Mouse (Mus musculus) Patski (cell line): ENCODE results near the gene Psme2. TPM values are rescaled to one million over a fixed set of nuclear protein-coding genes. Genes with fewer than 3 reads are reported as not detected.

ENCODE experiments used
- ATAC-seq: fragments of 100-300 bp; one replicate; pipeline ENCODE4 v1.8.0; 2021
- CTCF ChIA-PET: fragments of 350-600 bp; sonication (Branson Sonifier 250); formaldehyde crosslinking; loops from one replicate; lab custom pipeline; 2022; ENCODE audit warnings: inconsistent platforms; lab: Charles Lee
- POLR2A ChIA-PET: fragments of 350-600 bp; sonication (Branson Sonifier 250); formaldehyde crosslinking; loops from one replicate; lab custom pipeline; 2022; ENCODE audit warnings: antibody characterized with exemption, inconsistent platforms; lab: Charles Lee
- DNase-seq: peaks from one replicate; pipeline ENCODE4 v3.0.0-alpha.2; 2011; ENCODE audit warnings: low read depth, low spot score
- H3K27me3 ChIP-seq: fragments of 371-371 bp; one replicate; pipeline ENCODE4 v1.5.1; 2021
- CTCF ChIP-seq: fragments of 100-300 bp; IDR thresholded peaks from one replicate; pipeline ENCODE4 v1.5.1; 2021
- in situ Hi-C: fragments of 300-500 bp; cut with MboI; formaldehyde crosslinking; loops from 3 replicates; pipeline ENCODE4 v1.11.1; 2018; ENCODE audit warnings: low pct_unique_long_range_greater_than_20kb, mixed read lengths
- polyA plus RNA-seq: library from polyadenylated mRNA; unstranded; gene quantifications from one replicate; pipeline ENCODE4 v1.2.3, GENCODE M21; 2021

Psme2 gene
- polyA plus RNA-seq, 1 experiment from 2014 or later, result 177 TPM

DNA sequence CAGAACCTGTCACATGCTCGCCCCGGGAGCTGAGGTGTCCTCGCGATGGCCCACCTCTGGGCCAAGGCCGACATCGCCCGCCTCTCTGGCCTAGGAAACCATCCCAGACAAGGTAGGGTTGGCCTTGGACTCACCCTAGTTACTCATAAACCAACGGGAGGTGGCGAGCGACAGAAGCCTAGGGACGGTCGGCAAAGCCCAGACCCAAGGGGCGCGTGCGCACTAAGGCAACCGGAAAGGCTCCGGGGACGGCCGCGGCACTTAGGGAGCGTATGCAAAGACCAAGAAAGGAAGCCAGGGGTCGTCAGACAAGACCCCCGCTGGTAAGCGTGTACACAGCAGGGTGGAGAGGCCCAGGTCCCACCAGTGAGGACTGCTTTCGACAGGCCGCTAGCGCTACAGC lies 31.1 kb downstream of the Psme2 start, which contains the start of gene Dcaf11:
Gene Dcaf11 (plus strand): TSS at position 208 of the 403 bp plus-strand sequence.
- ATAC-seq, result peak; percentile 68
- DNase-seq, result peak; percentile 83
- ChIA-PET CTCF (interaction anchor here (1.5 kb wide), 1 partner anchor 18 kb away, joined by 3 read pairs; no protein-coding TSS in a partner anchor), POLR2A (interaction anchor here (0.5 to 2.8 kb wide), 8 partner anchors 15 to 986 kb away, joined by 3 to 19 read pairs (median 4); partner anchors contain the start of genes Psme1, Psme2 and Rnf31)
- in situ Hi-C loops, result loop anchor here (10.0 kb wide), 1 partner anchor 65 kb away; the partner anchor contains the start of gene Carmil3
- H3K27me3 ChIP-seq, result no peaks in the 10 kb centered on the region
- TF ChIP-seq CTCF, result no peak

DNA sequence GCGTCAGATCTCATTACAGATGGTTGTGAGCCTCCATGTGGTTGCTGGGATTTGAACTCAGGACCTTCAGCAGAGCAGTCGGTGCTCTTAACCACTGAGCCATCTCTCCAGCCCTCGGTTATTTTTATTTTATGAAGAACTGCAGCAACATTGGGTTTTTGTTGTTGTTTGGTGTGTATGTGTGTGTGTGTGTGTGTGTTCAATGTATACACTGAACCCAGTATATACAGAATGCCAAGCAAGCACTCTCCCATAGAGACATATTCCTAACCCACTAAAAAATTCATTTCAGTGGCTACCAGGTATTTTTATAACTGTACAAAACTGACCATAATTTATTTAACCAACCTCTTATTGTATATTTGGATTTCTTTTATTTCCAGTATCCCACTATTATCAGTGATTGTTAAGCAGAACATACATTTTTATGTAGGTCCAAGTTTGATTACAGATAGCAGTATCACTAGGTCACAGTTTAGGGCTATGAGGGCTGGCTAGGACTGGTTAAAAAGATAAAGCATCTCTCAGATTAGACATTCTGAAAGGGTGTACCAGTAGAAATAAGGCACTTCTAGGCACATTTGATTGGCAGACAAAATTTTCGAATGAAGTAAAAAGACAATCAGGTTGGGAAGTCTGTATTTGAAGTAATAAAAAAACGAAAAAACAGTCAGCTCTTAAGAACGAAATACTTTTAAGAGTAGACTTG lies 32.0 kb downstream of the Psme2 start:
- TF ChIP-seq CTCF, result no peak
- H3K27me3 ChIP-seq, result no peaks in the 10 kb centered on the region
- ATAC-seq (no peak), DNase-seq (no peak)
- in situ Hi-C loops, result loop anchor here (10.0 kb wide), 1 partner anchor 64 kb away; the partner anchor contains the start of gene Carmil3
- ChIA-PET POLR2A (interaction anchor here (0.5 to 1.9 kb wide), 3 partner anchors 44 to 985 kb away, joined by 3 to 5 read pairs (median 3); no protein-coding TSS in a partner anchor), CTCF (interaction anchor here (0.8 to 1.1 kb wide), 2 partner anchors 62 to 80 kb away, joined by 3 to 4 read pairs; partner anchors contain the start of gene Dhrs4)

DNA sequence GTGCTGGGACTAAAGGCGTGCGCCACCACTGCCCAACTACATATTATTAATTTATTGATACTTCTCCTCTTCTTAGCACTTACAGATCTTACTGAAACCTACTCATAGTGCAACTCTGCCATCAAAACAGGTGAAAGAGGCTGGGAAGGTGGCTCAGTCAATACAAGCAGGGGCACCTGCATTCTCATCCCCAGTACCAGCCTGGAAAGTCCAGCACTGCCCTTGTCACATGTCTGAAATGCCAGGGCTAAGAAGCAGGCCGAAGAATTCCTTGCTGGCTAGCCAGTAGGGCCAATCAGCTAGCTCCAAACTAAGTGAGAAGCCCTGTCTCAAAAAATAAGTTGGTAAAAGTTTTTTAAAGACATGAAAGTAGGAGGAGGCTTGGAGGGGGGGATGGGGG lies 33.3 kb downstream of the Psme2 start:
- in situ Hi-C loops, result loop anchor here (10.0 kb wide), 1 partner anchor 63 kb away; the partner anchor contains the start of gene Carmil3
- ATAC-seq, result no peak
- ChIA-PET CTCF (interaction anchor here (0.8 to 4.3 kb wide), 7 partner anchors 16 to 114 kb away, joined by 3 to 30 read pairs (median 3); partner anchors contain the start of genes Dhrs4, Emc9 and Gmpr2), POLR2A (interaction anchor here (1.1 to 1.5 kb wide), 3 partner anchors 17 to 79 kb away, joined by 3 to 5 read pairs (median 4); partner anchors contain the start of genes Dhrs4, Pck2 and Psme2)
- no peaks in the 10 kb centered on the region for H3K27me3 ChIP-seq
- DNase-seq, result no peak
- no peak for TF ChIP-seq CTCF

DNA sequence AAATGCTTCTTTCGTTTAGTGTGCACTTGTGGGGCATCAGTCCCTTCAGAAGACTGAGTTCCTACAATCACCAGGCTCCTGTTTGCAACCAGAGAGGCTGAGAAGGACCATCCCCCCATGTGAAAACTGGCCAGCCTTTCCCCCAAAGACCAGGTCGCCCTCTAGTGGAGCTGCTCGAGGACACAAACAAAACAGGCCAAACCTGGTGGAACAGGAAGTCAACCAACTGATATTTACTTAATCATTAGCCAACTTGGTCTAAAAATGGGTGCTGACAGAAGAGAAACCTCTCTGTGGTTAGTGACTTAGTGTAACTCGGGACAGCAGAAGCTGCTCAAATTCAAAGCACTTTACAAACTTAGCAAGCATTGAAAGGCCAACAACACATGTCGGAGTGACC lies 33.9 kb downstream of the Psme2 start:
- in situ Hi-C loops, result loop anchor here (10.0 kb wide), 1 partner anchor 62 kb away; the partner anchor contains the start of gene Carmil3
- POLR2A ChIA-PET, result interaction anchor here (0.7 to 1.5 kb wide), 4 partner anchors 8 to 78 kb away, joined by 3 to 5 read pairs (median 4); partner anchors contain the start of genes Dhrs4, Pck2 and Psme2
- CTCF ChIA-PET, result interaction anchor here (0.8 to 4.3 kb wide), 8 partner anchors 15 to 114 kb away, joined by 3 to 30 read pairs (median 4); partner anchors contain the start of genes Dhrs4, Emc9, Gmpr2 and Psme2
- DNase-seq, result peak; percentile 79
- H3K27me3 ChIP-seq, result no peaks in the 10 kb centered on the region
- TF ChIP-seq CTCF, result no peak
- ATAC-seq, result peak; percentile 20

DNA sequence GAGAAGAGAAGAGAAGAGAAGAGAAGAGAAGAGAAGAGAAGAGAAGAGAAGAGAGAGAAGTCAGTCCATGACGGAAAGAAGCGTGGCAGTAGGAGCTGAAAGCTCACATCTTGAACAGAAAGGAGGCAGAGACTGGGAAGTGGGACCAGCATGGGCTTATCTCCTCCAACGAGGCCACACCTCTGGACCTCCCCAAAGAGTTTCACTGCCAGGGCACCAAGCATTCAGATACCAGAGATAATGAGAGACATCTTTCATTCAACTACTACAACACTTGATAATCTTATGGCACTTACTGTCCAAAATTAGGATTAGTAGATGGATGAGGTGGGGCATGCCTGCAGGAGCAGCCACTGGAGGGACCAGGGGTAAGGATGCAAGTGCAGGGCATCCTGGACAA lies 35.1 kb downstream of the Psme2 start:
- DNase-seq (no peak), ATAC-seq (no peak)
- ChIA-PET POLR2A (interaction anchor here (1.5 kb wide), 1 partner anchor 35 kb away, joined by 4 read pairs; the partner anchor contains the start of gene Psme2), CTCF (interaction anchor here (0.8 to 4.3 kb wide), 5 partner anchors 9 to 58 kb away, joined by 3 to 30 read pairs (median 3); partner anchors contain the start of genes Psme1, Psme2 and Rnf31)
- TF ChIP-seq CTCF, result no peak
- H3K27me3 ChIP-seq, result no peaks in the 10 kb centered on the region
- in situ Hi-C loops, result loop anchor here (10.0 kb wide), 1 partner anchor 61 kb away; the partner anchor contains the start of gene Carmil3

DNA sequence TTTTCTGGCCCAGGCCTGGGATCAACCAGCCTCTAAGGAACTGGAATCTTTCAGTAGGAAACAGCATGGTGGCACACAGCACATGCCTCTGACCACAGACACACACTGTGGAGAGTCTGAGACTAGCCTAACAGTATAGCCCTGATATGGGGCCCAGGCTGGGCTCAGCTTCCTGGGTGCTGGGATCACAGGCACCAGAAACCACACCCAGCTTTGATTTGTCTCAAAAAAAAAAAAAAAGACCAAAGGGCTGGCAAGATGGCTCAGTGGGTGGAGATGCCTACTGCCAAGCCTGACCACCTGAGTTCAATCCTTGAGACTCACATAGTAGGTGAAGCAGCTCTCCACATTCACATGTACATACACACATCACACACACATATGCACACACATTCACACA lies 36.3 kb downstream of the Psme2 start:
- no peak for TF ChIP-seq CTCF
- CTCF ChIA-PET, result interaction anchor here (1.3 to 4.3 kb wide), 2 partner anchors 57 to 63 kb away, joined by 4 to 30 read pairs; no protein-coding TSS in a partner anchor
- no peak for DNase-seq
- POLR2A ChIA-PET, result no interaction called here
- ATAC-seq, result no peak
- H3K27me3 ChIP-seq, result no peaks in the 10 kb centered on the region
- in situ Hi-C loops, result loop anchor here (10.0 kb wide), 1 partner anchor 60 kb away; the partner anchor contains the start of gene Carmil3

DNA sequence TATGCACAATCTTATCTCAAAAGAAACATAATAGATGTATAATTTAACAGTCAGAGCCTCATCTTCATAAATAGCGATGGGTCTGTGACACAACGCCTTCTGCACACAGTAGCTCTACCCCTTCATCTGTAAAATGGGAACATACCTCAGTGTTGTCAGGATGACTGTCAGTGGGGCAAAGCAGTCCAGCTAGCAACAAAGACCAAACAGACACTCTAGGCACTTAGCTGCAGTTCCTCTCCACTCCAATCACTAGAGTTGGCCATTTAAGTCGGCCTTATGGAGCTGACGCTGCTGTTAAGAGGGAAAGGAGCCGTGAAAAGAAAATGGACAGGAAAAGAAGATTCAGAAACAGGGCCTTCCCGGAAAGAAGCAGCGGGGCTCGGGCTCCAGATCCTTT lies 39.1 kb downstream of the Psme2 start:
- ATAC-seq (no peak), DNase-seq (no peak)
- no peaks in the 10 kb centered on the region for H3K27me3 ChIP-seq
- in situ Hi-C loops, result loop anchor here (10.0 kb wide), 1 partner anchor 57 kb away; the partner anchor contains the start of gene Carmil3
- ChIA-PET POLR2A (no interaction called here), CTCF (no interaction called here)
- no peak for TF ChIP-seq CTCF

DNA sequence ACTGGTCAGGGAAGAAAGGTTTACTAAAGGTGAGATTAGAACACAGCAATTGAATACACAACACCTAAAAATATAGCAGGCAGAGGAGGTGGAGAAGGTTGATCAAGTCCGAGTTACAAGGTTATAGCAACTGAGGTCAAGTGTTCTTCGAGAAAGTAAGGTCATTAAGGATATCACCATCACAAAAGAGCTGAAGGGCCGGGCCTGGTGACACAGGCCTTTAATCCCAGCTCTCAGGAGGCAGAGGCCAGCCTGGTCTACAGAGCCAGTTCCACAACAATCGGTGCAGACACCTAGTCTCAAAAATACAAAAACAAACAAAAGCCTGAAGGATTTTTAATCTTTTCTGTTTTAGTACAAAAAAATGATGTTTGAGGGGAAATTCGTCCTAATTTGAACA lies 39.6 kb downstream of the Psme2 start:
- DNase-seq, result no peak
- H3K27me3 ChIP-seq, result no peaks in the 10 kb centered on the region
- TF ChIP-seq CTCF, result no peak
- ATAC-seq, result no peak
- ChIA-PET CTCF (no interaction called here), POLR2A (no interaction called here)
- in situ Hi-C loops, result loop anchor here (10.0 kb wide), 1 partner anchor 57 kb away; the partner anchor contains the start of gene Carmil3

DNA sequence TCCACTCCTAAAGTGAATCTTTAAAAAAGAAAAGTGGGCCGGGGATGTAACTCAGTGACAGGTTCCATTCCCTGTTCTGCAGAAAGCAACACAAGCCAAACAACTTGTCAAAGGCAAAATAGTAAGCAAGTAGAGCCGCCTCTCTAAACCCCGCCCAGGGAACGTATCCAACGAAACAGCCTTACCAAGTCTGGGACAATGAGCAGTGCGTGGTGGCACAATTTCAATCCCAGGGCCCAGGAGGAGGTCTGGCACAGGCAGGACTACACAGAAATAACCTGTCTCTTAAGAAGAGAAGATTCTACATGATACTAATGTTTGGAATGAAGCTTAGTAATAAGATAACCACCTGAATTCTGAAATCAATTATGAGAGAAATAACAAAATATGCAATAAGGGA lies 40.7 kb downstream of the Psme2 start:
- ATAC-seq (no peak), DNase-seq (no peak)
- in situ Hi-C loops, result loop anchor here (10.0 kb wide), 1 partner anchor 55 kb away; the partner anchor contains the start of gene Carmil3
- no peaks in the 10 kb centered on the region for H3K27me3 ChIP-seq
- no peak for TF ChIP-seq CTCF
- ChIA-PET POLR2A (interaction anchor here (0.6 kb wide), 1 partner anchor 13 kb away, joined by 5 read pairs; no protein-coding TSS in a partner anchor), CTCF (interaction anchor here (1.6 kb wide), 1 partner anchor 402 kb away, joined by 3 read pairs; no protein-coding TSS in a partner anchor)

DNA sequence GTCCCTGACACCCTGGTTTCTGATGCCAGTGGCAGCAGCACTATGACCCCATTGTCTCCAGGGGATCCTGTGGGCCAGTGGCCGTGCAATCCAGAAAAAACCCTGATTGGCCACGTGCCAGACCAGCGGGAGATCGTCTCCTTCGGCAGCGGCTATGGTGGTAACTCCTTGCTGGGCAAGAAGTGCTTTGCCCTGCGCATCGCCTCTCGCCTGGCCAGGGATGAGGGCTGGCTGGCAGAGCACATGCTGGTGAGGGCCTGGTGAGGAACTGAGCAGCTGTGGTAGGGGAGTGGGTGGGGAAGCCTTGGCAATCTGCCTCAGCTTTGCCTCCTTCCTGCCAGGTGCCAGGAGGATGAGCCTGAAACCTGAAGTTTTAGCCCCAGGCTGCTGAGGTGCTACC lies 46.6 kb downstream of the Psme2 start:
- no peak for DNase-seq
- no peak for TF ChIP-seq CTCF
- POLR2A ChIA-PET, result interaction anchor here (1.0 to 1.1 kb wide), 2 partner anchors 16 to 47 kb away, joined by 3 to 4 read pairs; partner anchors contain the start of gene A730061H03Rik
- in situ Hi-C loops, result no loop called here
- H3K27me3 ChIP-seq, result no peaks in the 10 kb centered on the region
- ATAC-seq, result no peak
- CTCF ChIA-PET, result no interaction called here
